19 mouse cellular contexts compared by ENCODE assay signal in the genomic region with DNA sequence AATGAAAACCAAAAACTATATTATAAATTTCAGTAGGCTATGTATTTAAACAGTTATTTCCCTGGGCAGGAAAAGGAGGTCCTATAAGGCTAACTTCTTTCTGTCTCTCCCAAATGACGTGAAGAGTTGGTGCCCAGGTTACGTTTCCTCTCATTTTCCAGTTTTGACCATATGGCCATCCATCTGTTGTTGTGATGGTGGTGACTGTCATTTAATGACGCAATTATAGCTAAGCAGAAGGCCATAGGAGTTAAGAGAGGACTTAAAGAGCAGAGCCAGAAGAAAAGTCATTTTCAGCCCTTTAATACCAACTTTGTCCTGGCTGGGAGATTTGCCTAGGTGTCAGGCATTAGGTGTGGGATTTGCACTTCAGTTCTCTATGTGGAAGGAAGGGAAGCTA.
DNase-seq lines count a peak whose midpoint lies in the region; ATAC-seq and TF ChIP-seq lines count a peak whose summit lies in the region.
"Had no signal": no experiment of that assay in that cellular context is flagged by ENCODE, and none has a peak within 500 bp of the region (broad histone marks: within the 10 kb centered on the region; RNA-seq: fewer than 3 reads in every experiment).

No protein-coding gene starts in this region.

- no peak for TF ChIP-seq CTCF in forebrain, postnatal 0 days (IDR thresholded peaks at IDR 0.05; ENCODE audit: low read depth)
- no peak for TF ChIP-seq CTCF in brain, embryonic 14.5 days (IDR thresholded peaks at IDR 0.05; ENCODE audit: borderline replicate concordance, extremely low read depth, insufficient read depth, insufficient read length)

- H3K36me3 ChIP-seq in forebrain, embryonic 14.5 days (ENCODE audit: control insufficient read depth, insufficient read depth, low read length) = no peaks in the 10 kb centered on the region
- H3K36me3 ChIP-seq in forebrain, postnatal 0 days (ENCODE audit: insufficient read depth) = no peaks in the 10 kb centered on the region
- H3K36me3 ChIP-seq: embryonic facial prominence, embryonic 13.5 days; embryonic facial prominence, embryonic 15.5 days; forebrain, embryonic 12.5 days; forebrain, embryonic 15.5 days had no signal

- H3K27ac ChIP-seq in forebrain, embryonic 14.5 days (ENCODE audit: low read depth, low read length) = no peak overlapping the region
- H3K27ac ChIP-seq in forebrain, postnatal 0 days (ENCODE audit: low read depth, low read length) = no peak overlapping the region
- H3K27ac ChIP-seq: embryonic facial prominence, embryonic 13.5 days; embryonic facial prominence, embryonic 15.5 days; forebrain, embryonic 12.5 days; forebrain, embryonic 15.5 days had no signal

- H3K27me3 ChIP-seq in forebrain, embryonic 14.5 days (replicated peaks; ENCODE audit: control insufficient read depth, insufficient read depth, low read length) = no peaks in the 10 kb centered on the region
- no peaks in the 10 kb centered on the region for H3K27me3 ChIP-seq in forebrain, postnatal 0 days (ENCODE audit: insufficient read depth, low read length)
- H3K27me3 ChIP-seq: embryonic facial prominence, embryonic 13.5 days; embryonic facial prominence, embryonic 15.5 days; forebrain, embryonic 15.5 days had no signal

- peak; percentile 16 for DNase-seq in forebrain, embryonic 14.5 days (ENCODE audit: low spot score)
- no peak for DNase-seq in forebrain, postnatal 0 days
- DNase-seq in brain, adult 2 months (ENCODE audit: low read depth, low spot score) = peak; percentile 57
- DNase-seq in brain, embryonic 14.5 days (ENCODE audit: low read depth) = peak; percentile 37
- no peak for DNase-seq in gastrocnemius, adult 8-10 months (ENCODE audit: low spot score in 2 of 2)
- DNase-seq: adrenal gland, adult 2 months; adrenal gland, postnatal 10 days; adrenal gland, postnatal 25 days; cerebellum, adult 11-12 months; cerebellum, adult 9-11 months; cerebellum, postnatal 14 days; cerebellum, postnatal 36 days; embryo, embryonic 11 days had no signal

- 79% methylated on average over 3 of the region's 3 CpGs for WGBS in forebrain, embryonic 14.5 days
- WGBS in forebrain, postnatal 0 days = 53% methylated on average over 3 of the region's 3 CpGs

- no peak overlapping the region for H3K4me2 ChIP-seq in forebrain, embryonic 14.5 days (ENCODE audit: low read length)
- no peak overlapping the region for H3K4me2 ChIP-seq in forebrain, postnatal 0 days (ENCODE audit: low read depth)
- H3K4me2 ChIP-seq: embryonic facial prominence, embryonic 13.5 days; embryonic facial prominence, embryonic 15.5 days; forebrain, embryonic 12.5 days; forebrain, embryonic 15.5 days had no signal

- no peak for TF ChIP-seq POLR2A in brain, embryonic 14.5 days (IDR thresholded peaks at IDR 0.05; ENCODE audit: borderline replicate concordance, extremely low read depth, insufficient read depth, insufficient read length, poor library complexity, severe bottlenecking)

- no peaks in the 10 kb centered on the region for H3K9me3 ChIP-seq in forebrain, embryonic 14.5 days (replicated peaks; ENCODE audit: control insufficient read depth, low read length)
- no peaks in the 10 kb centered on the region for H3K9me3 ChIP-seq in forebrain, postnatal 0 days (ENCODE audit: low read length)
- H3K9me3 ChIP-seq: embryonic facial prominence, embryonic 13.5 days; embryonic facial prominence, embryonic 15.5 days; forebrain, embryonic 10.5 days; forebrain, embryonic 12.5 days; forebrain, embryonic 15.5 days had no signal

- no peak overlapping the region for H3K9ac ChIP-seq in forebrain, embryonic 14.5 days (ENCODE audit: low read length)
- H3K9ac ChIP-seq in forebrain, postnatal 0 days = no peak overlapping the region
- H3K9ac ChIP-seq: embryonic facial prominence, embryonic 13.5 days; embryonic facial prominence, embryonic 15.5 days; forebrain, embryonic 12.5 days; forebrain, embryonic 15.5 days had no signal

- ATAC-seq in forebrain, embryonic 14.5 days = no peak
- no peak for ATAC-seq in forebrain, postnatal 0 days
- ATAC-seq: forebrain, embryonic 15.5 days had no signal

- H3K4me1 ChIP-seq in forebrain, embryonic 14.5 days (ENCODE audit: control insufficient read depth, insufficient read depth, low read length) = peaks cover 15% of the 10 kb centered on the region
- H3K4me1 ChIP-seq in forebrain, postnatal 0 days (ENCODE audit: insufficient read depth) = no peaks in the 10 kb centered on the region
- H3K4me1 ChIP-seq: embryonic facial prominence, embryonic 13.5 days; embryonic facial prominence, embryonic 15.5 days had no signal

- no peak overlapping the region for H3K4me3 ChIP-seq in forebrain, embryonic 14.5 days (ENCODE audit: low read depth, low read length)
- H3K4me3 ChIP-seq in forebrain, postnatal 0 days (ENCODE audit: low read depth, low read length) = no peak overlapping the region
- H3K4me3 ChIP-seq: embryonic facial prominence, embryonic 13.5 days; embryonic facial prominence, embryonic 15.5 days; erythroblast, embryonic 14.5 days; forebrain, embryonic 10.5 days; forebrain, embryonic 12.5 days; forebrain, embryonic 15.5 days had no signal

Comparison
In these comparisons a context has a peak if more than half of its experiments do, and no peak if none do; other contexts are left out.
1. DNase-seq: peak in forebrain, embryonic 14.5 days (single experiment), brain, adult 2 months (single experiment) and brain, embryonic 14.5 days (single experiment); none in forebrain, postnatal 0 days (single experiment) and gastrocnemius, adult 8-10 months (0 of 2).